Mouse (Mus musculus): ENCODE measurements at regions not wholly inside any gene's neighbourhood (a gene's known extent, or its start where the extent isn't known, plus 50 kb on each side); places are given as distances from the start of the nearest gene placed in this dataset.

DNA sequence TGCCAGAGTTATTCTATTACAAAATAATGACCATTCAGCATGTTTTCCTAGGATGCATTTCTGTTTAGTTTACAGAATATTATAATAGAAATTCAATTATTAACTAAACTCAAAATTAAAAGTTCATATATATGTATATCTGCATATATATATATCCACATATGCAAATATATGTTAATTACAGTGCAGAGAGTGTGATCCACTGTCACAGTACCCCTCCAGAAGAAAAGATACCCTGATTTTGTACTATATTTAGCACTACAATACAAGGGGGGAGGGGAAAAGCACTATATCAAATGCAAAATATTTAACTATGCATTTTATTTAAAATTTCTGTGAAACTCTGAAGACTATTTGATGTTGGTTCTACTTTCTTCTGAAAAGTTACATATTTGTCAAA, 265.4 kb upstream of the Cdh19 start:
- TF ChIP-seq CTCF (IDR thresholded peaks at IDR 0.05; ENCODE audit: borderline replicate concordance, insufficient read depth, low read length) = no peak
- TF ChIP-seq POLR2A (IDR thresholded peaks at IDR 0.05; ENCODE audit: low read depth, low read length) = no peak
